Mouse (Mus musculus): ENCODE data around the gene Fgfr2.

The Fgfr2 gene

DNA sequence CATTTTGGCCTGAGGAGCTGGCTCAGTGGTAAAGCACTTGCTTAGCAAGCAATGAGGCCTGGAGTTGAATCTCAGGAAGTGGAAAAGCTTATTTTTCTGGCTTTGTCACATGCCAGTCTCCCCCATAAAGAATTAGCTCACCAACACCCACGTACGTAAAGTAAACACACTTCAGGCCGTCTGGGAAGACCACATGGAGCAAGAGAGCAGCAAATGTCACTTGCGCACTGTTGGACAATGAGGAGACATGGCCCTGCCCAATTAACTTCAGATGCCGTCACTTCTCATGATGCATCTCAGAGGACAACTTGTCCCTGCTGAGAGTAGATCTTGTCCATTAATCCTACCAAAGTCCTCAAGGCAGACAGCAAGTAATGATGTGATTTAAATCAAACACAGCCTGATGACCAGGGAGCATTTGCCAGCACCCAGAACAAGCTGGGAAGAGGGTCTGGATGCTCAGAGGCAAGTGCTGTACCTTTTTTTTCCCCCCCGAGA lies 774.0 kb downstream of the Fgfr2 start:
- DNase-seq, result no peak

DNA sequence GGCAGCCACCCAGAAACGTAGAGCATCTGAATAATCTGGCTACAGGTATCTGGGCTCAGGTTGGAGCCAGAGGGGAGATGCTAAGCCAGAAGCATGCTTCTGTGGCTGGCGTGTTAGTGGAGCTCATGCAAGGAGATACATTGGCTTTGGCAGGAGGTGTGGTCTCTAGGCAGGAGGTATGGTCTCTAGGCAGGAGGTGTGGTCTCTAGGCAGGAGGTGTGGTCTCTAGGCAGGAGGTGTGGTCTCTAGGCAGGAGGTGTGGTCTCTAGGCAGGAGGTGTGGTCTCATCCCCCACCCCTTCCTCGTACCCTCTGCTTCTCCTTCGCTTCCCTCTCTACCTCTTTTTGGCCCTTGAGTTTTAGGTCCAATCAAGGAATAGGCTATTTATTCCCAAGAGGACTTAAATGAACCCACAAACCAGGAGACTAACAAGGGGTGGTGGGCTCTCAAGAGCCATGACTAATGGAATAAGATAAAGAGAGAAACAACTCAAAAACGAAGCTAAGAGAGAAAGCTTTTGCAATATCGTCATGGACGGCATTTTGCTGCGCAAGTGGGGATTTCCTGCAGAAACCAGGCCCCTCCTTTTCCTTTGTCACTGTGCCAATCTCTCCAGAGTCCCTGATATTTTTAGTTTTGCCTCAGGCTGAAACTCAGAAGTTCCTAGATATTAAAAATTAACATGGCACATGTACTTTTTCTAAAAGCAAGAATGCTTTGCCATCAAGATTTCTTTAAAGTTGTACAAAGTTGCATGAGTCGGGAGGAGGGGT lies 775.7 kb downstream of the Fgfr2 start:
- DNase-seq, result no peak

DNA sequence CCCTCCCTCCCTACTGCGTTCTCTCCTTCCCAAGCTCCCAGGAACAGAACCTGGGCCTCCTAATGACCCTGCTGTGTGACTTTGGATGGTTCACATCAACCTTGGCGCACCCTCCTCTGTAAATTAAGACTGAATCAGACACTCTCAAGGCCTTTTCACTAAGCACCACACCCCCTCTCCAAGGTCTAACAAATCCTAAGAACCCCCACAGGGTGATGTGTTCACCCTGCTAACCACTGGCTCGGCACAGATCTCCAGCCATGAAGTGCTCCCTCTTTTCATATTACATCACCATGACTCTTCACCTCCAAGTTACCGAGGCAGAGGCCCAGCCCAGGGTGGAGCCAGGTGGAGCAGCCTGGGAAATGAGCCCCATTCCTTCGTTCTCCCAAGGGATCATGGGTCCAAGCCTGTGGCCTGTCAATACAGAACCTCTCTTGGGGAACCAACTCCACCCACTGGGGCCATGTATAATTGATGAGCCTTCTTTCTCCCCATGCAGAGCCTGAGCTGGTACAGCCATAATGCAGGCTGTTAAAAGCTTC lies 777.6 kb downstream of the Fgfr2 start:
- no peak for DNase-seq

DNA sequence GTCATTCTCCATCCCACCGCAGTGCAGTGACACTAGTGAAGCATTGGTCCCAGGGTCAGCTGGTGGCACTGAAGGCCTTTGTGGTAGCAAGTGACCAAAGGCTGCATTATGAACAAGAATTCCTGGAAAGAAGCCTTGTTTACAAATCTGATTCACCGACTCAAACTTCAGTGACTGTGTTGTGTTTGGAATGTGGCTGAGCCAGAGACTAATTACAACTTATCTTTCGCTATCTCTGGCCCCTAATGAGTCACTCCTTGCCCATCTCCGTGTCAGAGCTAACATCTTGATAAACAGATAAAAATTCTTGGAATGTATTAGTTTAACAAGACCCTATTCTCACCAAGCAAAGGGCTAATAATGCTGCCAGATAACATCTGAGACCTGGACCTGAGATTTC lies 778.5 kb downstream of the Fgfr2 start:
- no peak for DNase-seq

DNA sequence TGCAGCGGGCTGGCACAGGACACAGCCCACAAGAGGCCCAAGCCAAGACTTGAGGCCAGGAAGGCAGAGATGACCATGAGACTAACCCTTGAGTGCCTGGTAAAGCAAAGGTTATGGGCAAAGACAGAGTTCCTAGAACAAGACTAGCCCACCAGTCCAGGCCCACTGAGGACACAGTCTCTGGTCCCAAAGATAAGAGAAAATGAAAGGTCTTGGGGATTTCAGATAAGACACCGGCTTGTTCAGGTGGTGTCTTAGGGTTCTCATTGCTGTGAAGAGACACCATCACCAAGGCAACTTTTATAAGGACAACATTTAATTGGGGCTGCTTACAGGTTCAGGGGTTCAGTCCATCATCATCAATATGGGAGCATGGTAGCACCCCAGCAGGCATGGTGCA lies 779.2 kb downstream of the Fgfr2 start:
- no peak for DNase-seq

DNA sequence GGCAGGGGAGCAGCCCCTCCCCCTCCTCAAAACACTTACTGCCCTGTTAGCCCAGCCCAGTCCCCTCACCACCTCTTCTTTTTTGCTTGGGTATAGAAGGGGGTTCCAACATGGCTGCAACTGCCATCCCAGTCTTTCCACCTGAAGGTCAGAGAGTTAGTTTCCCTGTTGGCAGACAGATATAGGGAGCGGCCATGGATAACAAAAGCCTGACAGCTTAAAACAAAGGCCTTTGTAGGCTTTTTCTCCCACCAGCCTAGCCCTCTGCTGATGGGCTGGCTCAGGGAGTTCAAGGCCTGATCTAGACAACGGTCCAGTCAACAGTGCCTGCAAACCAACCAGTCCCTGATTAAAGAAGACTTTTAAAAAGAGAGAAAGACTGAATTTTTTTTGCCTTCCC lies 780.0 kb downstream of the Fgfr2 start:
- no peak for DNase-seq

DNA sequence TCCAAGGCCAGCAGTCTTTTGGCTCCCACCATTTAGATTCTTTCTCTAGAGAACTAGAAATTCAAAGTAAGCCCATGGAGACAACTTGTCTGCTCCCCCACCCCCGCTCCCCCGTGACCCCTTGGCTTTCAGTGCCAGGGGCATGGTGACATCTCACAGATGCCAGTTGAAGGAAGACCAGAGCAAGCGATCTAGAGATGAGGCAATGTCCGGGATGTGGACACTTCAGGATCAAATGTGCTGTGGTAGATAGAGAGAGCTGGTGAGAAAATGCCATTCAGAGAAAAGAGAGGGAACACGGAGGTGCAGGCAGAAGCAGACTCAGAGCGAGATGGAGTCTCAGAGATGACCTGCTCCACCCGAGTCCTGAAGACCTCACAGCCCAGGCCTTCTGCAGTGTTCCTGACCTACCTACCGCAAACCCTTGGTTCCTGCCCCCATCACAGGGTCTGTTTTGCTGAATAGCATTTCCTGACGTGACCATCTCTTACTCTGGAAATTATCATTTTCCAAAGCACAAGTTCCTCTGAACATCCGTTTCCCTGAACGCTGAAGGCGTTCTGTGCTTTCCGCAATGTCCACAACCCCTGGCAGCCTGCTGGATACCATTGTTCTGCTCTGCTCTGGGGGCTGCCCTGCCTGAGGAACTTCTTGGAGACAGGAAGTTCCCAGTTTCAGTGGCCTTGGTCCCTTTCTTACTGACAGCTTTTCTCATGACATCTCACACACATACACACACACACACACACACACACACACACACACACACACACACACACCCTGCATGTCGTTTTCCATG lies 783.9 kb downstream of the Fgfr2 start:
- DNase-seq, result no peak

DNA sequence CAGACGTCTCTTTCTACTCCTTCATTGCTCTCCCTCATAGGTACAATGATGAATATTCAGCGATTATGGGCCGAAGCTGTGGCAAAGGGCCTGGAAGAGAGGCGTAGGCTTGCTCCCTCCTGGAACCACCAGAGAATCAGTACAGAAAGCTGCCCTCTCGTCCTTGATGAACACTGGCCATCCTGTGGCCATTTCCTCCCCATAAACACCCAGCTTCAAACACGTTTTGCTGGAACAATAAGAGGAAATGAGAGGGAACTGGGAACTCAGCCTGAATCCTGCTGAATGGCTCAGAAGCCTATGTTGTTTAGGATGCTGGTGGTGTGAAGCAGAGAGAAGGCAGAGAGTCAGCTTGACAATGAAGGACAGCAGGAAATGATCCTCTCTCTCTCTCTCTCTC lies 784.8 kb downstream of the Fgfr2 start:
- DNase-seq, result no peak

DNA sequence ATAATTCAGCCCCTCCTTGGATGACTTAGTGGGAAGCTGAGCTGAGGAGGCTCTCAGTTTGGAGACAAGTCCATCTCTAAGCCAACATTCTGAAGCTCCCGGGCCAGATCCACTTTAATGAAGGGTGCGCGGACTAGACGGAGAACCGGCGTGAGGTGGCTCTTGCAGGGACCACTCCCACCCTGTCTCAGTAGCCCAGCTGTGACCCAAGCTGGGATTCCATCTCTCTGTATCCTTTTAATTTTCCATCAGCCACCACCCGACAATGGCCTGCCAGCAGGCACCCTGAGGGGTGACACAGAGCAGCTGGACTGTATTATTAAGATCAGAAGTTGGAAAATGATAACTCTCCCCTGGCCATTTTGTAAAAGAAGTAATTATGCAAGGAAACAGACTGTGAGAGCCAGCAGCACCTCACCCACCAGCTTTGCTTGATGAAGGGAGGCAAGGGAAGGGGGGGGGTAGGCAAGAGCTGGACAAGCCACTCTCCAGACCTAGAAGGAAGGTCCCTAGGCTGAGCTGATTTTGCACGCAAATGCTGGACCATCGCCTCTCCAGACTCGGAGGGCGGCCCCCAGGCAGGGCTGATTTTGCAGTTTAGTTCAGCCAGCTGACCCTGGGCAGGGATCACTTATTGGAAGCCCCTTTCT lies 785.8 kb downstream of the Fgfr2 start:
- no peak for DNase-seq

DNA sequence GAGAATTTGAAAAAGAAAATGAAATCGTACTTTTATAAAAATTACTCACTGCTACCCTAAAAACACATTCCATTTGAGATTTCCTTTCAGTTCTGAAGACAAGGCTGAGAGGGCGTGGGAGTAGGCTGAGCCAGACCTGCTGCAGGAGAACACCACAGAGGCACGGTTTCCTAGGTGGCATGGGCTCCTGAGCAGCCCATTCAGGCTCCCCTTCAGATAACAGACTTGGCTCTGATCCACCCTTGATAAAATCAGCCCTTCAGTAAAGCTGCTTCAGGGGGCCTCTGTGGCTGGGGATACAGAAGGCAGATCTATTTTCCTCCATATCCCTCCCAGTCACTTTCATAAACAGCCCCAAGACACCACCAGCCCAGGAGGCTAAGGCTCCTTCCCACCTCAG lies 786.4 kb downstream of the Fgfr2 start:
- DNase-seq, result no peak

DNA sequence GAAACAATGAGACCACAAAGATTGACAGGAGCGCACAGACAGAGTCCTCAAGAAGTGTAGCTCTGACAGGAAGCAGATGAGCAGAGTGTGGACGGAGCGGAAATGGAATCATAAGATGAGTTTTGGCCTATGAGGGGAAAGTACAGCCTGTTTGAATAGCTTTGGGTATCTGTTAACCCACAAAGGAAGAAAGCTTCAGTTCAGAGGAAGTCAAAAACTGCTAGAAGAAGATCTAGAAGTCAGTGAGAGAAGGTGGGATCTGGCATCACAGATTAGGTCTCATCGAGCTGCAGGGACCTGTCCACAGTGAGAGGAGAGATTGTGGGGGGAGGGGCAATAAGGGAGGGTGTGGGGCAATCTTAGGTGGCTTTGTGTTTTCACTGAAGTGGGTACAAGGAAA lies 787.8 kb downstream of the Fgfr2 start:
- DNase-seq, result no peak

DNA sequence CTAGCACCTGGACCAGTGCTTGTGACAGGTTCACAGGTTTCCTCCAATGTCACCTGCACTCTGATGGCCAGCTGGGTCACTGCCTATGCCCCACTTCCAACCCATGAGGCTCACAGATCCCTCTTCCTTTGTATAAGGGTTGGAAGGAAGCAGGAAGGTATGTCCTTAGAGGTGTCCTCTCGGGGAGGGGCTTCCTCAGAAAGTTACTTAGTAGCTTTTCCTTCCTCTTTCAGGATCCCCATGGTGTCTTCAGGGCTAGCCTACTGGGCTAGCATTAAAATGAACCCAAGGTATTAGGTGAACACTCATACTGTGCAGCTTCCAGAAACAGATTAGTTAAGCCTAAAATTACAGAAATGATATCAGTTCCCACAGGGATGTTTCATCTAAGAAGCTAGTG lies 790.1 kb downstream of the Fgfr2 start:
- DNase-seq, result no peak

DNA sequence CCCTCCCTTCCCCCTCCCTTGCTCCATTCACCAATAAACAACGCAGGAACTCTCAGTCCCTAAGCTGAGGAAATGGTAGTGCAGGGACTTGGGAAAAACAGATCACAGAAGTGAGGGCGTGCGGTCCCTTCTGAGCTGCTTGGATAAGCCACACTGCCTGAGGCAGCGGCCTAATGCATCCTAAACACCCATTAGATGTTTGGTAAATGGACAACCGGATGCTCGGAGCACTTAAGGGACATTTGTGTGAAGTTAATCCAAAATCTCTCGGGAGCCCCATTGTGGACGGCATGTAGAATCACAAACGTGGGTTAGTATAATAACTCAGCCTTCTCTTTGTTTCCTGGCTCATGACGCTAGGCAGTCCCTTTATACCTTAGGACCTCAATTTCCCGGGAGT lies 791.0 kb downstream of the Fgfr2 start:
- no peak for DNase-seq

DNA sequence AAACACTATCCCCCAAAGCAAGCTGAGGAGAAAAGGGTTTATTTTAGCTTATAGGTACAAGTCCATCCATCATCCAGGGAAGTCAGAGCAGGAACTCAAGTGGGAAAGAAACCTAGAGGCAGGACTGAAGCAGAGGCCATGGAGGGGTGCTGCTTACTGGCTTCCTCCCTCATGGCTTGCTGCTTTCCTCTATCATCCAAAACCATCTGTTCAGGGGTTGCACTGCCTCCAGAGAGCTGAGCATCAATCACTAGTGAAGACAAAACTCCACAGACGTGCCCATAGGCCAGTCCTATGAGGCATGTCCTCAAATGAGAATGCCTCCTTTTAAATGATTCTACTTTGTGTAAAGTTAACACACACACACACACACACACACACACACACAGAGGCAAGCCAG lies 793.0 kb downstream of the Fgfr2 start:
- no peak for DNase-seq

DNA sequence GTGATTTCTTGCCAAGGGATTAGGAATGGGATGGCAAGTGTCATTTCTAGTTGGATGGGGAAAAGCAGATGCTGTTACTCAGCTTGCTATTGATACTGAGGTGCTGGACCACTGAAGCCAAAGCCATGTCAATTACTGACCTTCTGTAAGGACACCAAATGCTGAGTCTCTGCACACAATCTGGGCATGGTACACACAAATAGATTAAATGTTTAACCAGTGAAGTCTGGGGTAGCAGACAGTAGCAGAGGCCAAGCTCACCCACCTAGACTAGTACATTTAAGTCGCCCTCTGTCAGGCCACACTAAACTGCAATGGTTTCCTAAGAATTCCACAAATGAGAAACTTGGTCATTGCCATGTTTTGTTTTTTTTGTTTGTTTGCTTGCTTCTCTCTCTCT lies 794.5 kb downstream of the Fgfr2 start:
- no peak for DNase-seq

DNA sequence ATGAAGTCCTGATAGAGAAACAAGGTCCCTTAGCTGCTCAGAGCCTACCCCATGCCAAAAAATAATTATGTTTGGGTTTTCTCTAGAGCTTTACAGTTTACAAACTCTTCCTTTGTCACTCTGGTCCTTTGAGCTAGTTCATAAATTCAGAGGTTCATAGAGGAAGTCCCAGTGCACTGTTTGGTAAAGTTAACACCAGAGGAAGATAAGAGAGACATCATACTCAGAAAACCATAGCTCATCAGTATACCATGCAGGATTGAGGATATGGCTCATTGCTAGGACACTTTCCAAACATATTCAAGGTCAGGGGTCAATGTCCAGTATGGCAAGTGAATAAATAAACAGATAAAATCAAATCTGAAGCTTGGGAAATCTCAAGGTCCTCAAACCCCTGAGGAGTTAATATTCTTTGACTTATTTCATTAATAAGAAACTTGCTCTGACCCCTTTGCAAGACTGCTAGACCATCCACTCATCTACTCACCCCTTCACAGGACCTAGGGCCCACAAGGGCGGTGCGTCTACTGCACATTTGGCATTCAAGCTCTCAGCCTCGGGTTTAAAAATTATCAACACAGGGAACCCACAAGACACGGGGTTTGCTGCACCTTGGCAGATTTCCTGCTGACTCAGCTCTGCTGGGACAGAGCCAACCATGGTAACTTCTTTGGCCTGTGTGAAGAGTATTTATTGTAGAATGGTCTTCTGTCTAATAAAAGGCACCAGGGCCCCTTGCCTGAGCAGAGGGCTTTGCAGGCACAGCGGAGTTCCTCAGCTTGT lies 797.4 kb downstream of the Fgfr2 start:
- no peak for DNase-seq

DNA sequence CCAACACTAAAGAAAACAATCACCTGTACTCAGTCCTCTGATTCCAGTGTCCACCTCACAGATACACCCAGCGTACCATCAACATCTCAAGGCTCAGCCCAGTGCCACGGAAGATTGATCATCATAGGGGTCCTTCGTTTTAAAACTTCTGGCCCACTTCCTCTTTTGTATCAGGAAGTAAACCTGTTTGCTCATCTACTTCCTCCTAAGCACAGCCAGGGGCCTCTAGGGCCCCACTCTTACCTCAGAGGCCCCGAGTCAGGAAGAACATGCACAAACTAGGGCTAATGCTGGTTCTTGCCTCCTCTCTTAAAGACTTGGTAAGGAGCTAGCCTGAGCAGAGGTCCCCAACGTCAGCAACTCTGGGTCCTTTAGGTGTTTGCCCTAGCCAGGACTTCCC lies 799.7 kb downstream of the Fgfr2 start:
- DNase-seq, result no peak

DNA sequence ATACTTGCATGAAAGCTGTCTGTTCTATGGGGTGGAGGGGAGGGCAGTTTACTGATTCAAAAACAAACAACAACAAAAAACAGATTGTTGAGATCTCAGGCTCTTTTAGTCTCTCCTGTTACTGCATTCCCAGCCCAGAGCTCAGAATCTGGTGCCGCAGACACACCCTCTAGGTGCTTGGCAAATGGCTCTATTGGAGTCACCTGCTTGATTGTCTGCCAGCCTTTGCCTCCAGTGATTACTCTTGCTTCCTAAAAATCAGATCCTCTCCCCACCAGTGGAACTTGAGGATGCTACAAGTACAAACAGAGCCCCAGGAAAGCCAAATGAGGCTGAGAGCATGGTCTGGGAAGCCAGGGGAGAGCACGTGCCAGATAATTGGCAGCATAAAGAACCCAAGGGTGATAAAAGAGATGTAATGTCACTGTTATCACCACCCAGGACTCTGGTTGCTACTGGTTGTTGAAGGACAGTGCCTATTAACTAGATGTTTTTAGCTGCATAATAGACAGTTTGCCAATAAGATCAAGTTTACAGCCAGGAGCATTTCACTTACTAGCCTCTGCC lies 801.7 kb downstream of the Fgfr2 start:
- no peak for DNase-seq

DNA sequence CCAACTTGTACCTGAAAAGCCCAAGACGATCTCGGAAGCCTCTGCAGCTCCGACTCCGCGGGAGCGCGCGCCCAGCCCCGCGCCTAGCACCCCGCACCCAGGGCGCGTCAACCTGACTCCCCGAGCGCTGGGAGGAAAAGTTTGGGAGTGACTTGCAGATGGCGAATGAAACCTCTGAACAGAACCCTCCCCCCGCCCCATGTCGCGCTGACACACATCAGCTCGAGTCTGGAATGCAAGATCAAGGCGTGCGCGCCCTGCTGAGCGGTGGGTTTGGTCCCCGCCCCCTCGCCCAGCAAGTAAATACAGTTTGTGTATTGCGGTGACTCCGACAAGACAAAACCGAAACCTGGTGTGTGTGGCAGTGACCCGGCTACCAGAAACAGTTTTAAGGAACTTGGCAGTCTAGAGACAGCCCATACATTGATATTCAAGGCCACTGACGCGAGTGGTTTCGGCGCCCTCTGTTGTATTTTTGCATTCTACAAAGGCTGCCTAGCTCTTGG lies 806.1 kb downstream of the Fgfr2 start, which contains the start of gene Chst15:
Gene Chst15 (minus strand): TSS at position 193 of the 506 bp plus-strand sequence.
- peak; percentile 54 for DNase-seq

DNA sequence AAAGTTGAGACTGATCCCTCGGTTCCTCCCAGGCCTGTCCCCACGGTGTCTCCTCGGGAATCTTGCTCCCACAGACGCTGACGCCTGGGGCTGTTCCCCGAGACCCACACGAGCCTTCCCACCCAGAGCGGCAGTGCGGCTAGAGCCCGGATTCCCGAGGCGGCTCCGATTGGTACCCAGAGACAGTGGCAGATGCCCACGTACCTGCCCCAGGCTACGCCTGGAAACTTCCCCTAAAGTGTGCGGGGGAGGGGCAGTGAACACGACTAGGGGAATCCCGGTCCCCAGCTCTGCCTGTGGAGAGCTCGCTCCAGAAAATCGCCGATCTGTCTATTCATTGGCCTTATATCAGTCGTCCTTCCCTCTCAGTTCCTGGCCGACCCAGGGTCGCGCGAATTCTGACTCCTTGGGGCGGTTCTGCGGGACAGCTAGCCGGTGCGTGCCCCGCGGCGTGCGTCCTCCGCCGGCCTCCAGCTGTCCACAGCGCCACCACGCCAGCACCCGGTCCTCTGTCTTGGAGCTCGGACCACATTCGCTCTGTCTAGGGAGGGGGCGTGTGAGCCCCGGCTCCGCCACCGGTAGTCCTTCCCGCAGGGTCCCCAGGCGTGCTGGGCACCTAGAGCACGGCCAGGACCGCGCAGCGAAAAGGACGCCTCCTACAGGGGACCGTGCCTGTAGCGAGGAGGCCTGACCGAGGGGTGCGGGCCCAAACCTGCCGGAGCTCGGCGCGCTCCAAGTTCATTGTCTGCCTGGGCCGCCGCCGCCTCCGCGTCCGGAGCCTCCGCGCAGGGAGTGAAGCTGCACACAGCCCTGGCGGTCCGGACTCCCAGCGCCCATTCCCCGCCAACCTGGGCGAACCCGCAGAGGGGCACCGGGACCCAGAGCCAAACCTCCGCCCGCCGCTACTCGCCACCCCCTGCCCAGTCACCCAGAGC lies 806.8 kb downstream of the Fgfr2 start:
- DNase-seq, result peak; percentile 64

Measured in right cerebral cortex, postnatal 4 days (tissue).